Mouse (Mus musculus) liver, embryonic 14.5 days (tissue): ENCODE measurements around the gene Tns1.

Experiments used
- CTCF ChIP-seq: IDR thresholded peaks from 2 replicates; pipeline ENCODE4 v1.5.1; 2016; ENCODE audit warnings: antibody characterized with exemption, low read depth, control low read depth
- EP300 ChIP-seq: IDR thresholded peaks from 2 replicates; pipeline ENCODE4 v1.6.1; 2016; ENCODE audit warnings: antibody characterized with exemption, low read depth

DNA sequence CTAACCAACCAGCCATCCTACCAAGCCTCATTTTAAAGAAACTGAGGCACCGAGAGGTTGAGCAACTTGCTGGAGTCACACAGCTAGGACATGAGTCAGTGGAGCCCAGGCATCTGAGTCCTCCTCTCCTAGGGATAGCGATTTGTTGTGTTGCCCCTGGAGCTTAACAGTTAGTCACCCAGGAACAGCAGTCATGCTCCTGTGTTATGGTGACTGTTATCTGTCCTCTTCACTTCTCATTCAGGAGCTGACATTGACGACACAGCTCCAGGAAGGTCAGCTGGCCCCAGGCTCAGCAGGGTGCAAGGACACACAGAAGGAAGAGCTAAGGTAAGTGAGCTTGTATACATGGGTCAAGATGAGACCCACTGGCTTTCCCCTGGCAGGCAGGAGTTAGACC, 28.5 kb downstream of the Tns1 start:
- no peak for TF ChIP-seq CTCF
- TF ChIP-seq EP300: no peak
